Mouse (Mus musculus) hematopoietic stem cell, adult 5-6 weeks (primary cell): ENCODE measurements around the gene Slc29a3. TPM values are rescaled to one million over a fixed set of nuclear protein-coding genes. Genes with fewer than 3 reads are reported as not detected.
"Not testable (repeated sequence)": the region's sequence is repeated elsewhere in the genome, so short reads cannot be mapped to it uniquely, and the experiment has no call there.

ENCODE experiments used
- ATAC-seq, 2 experiments: fragments of 125-278 bp in 1 of 2; replicated peaks in 1 of 2; 2 replicates each; pipeline ENCODE4 v1.8.0; 2016 to 2017; ENCODE audit warnings: inconsistent platforms in 2 of 2, mild to moderate bottlenecking in 2 of 2, moderate number of reproducible peaks in 2 of 2, low read depth in 1 of 2, moderate TSS enrichment in 1 of 2; ENCODE audit not compliant: low FRiP score in 2 of 2, poor library complexity in 2 of 2, severe bottlenecking in 2 of 2, insufficient read depth in 1 of 2, low TSS enrichment in 1 of 2
- total RNA-seq: library from RNA; stranded (forward); fragments of 172-1452, 232-1000 nt; gene quantifications from 2 replicates; pipeline ENCODE4 v1.2.3, GENCODE M21; 2017

Slc29a3 gene
- total RNA-seq, 1 experiment from 2014 or later = 17.5 TPM

DNA sequence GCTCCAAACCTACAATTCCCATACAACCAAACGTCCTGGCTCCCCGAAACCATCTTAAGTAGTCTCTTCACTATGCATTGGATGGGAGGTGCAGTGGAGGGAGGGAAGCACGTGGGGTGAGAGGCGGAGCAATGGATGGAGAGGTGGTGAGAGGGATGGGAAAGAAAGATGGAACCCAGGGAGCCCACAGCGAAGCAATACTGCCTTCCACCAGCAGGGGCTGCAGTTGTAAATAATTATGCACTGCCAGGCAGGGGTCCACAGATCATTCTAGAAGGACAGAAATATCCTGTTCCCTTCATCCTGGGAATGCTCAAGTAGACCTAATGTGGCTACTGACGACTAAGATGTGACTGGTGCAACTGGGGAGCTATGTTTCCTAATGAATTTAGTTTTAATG lies 22.9 kb upstream of the Slc29a3 start:
- ATAC-seq = no peak

DNA sequence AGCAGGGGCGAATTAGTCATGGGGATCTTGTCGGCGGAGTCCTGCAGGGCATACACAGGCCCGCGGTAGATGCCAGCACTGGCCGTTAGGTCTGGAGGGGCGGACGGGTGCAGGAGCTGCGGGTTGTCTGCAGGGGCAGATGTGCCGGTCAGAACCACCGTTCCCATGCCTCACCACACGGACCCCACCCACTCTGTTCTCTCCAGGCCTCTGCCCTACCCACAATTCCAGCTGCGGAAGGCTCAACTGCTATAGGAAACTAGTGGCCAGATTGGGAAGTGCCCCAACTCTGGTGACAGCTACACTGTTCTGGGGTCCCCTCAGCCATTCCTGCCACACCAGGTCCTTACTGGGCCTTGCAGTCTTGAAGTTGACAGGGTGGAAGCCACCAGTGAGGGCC lies 22.0 kb upstream of the Slc29a3 start:
- no peak for ATAC-seq

- no peak for ATAC-seq
Observed at GRCm38 (mm10) chr10:60770855-60771254, 18.3 kb upstream of the Slc29a3 start.

- no peak for ATAC-seq
Observed at GRCm38 (mm10) chr10:60768614-60769013, 16.0 kb upstream of the Slc29a3 start.

GRCm38 (mm10) chr10:60767400-60767799 lies 14.8 kb upstream of the Slc29a3 start:
- ATAC-seq = no peak

DNA sequence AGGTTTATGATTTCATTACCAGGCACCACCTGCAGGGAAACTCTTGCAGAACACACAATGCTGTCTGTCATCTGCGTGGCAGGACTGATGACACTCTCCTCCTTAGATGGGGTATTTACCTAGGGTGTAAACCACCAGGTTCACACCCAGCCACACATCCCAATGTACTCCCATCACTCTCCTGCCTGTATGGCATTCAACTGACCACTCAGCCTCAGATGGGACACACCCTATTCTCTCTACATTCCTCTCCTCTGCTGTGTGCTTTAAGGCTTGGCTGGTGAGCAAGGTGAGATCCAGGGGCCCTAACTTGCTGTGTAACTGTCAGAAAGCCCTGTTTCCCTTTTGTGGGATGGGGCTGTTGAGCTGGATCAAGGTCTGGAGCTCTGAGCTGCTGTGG lies 9.5 kb upstream of the Slc29a3 start:
- no peak for ATAC-seq

DNA sequence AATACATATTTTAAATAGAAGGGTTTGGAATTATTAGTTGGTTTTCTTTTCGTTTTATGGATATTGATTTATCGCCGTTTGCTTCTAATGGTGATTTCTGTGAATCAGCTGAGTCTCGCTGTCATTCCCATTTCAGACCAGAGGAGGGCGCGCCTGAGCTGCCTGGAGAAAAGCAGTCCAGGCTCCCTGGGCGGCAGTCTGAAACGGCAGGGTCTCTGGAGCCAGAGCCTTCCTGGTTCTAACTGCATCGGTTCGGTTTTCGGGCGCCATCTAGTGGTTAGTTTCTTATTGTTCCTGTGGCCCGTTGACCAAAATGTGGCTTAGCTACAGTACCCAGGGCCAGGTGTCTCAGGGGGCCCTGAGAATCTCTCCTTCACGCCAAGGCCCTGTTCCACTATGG lies 7.8 kb upstream of the Slc29a3 start:
- peak; percentile 94 to 95 for ATAC-seq

DNA sequence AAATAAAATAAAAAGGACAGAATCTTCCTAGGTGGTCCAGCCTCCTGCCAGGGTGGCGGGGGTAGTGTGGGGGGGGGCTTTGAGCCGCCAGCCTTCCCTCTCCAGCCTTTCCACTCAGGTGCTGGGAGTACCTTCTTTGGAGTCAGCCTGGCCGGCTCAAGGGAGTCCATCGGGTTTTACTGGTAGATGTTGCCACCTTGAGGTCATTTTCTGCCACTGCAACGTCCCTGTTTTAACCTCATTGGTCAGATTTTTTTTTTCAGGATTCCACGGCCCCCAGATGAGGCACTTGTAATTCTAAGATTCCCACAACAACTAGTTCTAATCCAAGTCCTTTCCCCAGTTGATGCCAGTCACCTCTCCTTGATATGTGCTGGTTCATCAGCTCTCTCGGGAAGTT lies 4.4 kb upstream of the Slc29a3 start:
- ATAC-seq = no peak

GRCm38 (mm10) chr10:60756146-60756545 lies 3.6 kb upstream of the Slc29a3 start:
- no peak for ATAC-seq

DNA sequence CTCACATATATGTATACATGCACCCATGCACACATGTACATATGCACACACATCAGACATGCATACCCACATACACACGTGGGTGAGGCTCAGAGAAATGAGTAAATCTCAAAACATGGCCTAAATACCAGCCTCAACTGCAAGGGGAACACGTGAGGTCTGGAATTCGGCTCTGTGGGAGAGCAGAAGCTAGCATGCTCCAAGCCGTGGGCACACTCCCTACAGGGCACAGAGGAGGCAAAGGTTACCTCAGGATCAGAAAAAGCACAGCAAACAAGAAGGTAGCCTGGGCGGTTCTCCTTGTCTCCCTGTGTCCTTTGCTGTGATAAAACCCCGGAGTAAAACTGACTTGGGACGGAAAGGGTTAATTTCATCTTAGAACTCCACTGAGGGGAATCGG lies 1.3 kb upstream of the Slc29a3 start:
- no peak for ATAC-seq

GRCm38 (mm10) chr10:60753261-60753660 lies 667 bp upstream of the Slc29a3 start:
- no peak for ATAC-seq

DNA sequence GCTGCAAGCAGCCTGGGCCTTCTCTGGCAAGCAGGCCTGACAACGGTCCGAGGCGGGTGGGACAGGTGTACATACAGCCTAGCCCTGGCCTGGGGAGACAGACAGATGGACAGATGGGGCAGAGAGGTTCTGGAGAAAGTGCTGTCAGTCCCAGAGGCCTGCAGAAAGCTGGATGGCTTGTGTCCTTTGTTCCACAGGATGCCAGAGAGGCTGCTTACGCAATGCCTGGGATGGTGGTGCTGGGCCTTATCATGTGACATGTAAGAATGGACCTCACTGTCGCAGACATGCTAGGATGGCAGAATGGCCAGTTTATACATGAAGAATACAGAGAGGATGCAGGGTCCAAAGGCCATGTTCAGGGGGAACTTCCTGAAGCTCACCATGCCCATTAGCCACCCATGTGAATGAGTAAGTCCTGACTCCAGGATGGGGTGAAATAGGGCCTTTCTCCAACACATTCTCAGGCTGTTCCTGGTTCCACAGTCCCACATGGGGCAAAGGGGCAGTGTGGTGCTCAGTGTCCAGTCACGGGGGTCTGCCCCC lies 4.9 kb downstream of the Slc29a3 start:
- no peak for ATAC-seq

DNA sequence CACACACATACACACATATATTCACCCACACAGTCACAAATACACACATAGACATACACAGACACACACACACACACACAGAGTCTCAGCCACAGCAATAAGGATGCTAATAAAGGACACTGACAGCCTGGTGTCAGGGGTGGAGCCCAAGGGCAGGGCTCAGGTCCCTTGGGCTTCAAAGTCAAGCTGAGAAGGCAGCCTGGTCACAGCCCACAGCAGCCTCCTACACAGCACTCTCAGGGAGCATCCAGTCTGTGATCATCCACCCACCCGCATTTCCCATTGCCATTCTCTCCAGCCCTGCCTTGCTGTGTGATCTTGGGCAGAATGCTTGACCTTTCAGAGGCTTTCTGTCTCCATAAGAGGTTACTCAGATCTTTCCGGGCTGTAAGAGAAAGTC lies 6.1 kb downstream of the Slc29a3 start:
- no peak for ATAC-seq

DNA sequence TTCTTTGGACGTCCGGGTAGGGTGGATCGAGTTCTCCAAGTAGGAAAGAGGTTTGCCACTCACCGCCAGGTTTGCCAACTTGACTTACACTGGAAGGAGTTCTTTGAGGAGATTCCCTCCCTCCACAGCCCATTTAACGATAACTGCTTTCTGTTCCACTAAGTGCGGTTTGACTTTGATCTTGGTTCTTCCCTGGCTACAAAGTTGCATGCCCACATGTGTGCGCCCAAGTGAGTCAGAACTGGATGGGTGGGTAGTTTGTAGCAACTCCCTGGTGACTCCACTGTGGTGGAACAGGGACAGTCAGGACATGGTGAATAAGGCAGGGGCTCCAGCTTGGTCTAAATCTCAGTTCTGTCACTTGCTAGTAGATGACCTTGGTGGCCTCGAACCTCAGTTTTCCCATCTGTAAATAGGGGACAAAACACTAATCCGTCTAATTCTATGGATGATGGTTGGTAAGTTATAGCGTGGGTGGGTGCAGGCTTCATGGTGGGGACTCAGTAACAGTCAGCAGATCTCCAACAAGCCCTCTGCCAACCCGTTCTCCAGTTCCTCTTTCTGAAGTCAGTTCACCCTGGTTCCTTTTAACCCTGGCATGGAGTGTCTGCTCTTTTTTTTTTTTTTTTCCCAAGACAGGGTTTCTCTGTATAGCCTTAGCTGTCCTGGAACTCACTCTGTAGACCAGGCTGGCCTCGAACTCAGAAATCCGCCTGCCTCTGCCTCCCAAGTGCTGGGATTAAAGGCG lies 7.9 kb downstream of the Slc29a3 start:
- ATAC-seq = peak; percentile 56 to 75; a peak in 3 of 4 replicates

GRCm38 (mm10) chr10:60743681-60744080 lies 8.9 kb downstream of the Slc29a3 start:
- no peak for ATAC-seq

DNA sequence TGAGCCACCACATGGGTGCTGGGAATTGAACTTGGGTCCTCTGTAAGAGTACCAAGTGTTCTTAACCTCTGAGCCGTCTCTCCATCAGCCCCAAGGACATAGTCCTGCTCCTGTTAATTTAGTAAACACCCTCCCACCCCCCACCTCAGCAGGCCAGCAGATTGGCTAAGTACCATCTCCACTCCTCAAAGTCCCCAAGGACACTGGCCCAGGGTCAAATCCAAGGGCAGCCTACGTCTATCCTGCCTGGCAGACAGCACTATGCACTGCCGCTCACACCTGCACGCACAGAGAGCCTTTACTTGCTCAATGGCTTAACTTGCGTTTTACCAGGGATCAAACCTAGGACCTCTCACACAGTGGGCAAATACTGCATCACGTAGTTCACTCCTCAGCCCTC lies 9.7 kb downstream of the Slc29a3 start:
- ATAC-seq = no peak

DNA sequence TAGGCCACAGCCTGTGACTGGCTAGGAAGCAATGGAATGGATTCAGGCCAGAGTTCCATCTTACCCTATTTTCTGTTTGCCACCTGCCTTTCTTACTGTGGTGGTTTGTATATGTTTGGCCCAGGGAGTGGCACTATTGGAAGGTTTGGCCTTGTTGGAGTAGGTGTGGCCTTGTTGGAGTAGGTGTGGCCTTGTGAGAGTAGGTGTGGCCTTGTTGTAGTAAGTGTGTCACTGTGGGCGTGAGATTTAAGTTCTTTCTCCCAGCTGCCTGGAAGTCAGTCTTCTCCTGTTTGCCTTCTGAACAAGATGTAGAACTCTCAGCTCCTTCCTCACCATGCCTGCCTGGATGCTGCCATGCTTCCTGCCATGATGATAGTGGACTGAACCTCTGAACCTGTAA lies 10.3 kb downstream of the Slc29a3 start:
- ATAC-seq = not testable (repeated sequence)

DNA sequence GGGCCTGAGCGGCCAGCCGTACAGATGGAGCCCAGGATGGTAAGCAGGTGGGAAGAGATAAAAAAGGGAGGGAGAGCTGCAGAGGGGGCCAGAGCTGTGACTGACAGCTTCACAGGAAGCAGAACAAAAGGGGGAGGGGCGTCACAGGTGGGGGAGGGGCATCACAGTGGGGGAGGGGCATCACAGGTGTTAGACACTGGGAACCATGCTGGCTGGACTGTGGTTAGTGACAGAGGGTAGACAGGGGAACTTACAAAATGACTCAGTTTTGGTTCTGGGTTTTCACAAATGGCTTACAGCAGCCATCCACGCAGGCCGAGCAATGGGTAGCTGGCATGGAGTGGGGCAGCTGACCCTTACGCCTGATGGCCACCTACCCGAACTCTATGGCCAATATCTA lies 11.2 kb downstream of the Slc29a3 start:
- no peak for ATAC-seq
